Mouse (Mus musculus) kidney, postnatal 0 days (tissue): ENCODE results near the gene Tmigd3. TPM values are rescaled to one million over a fixed set of nuclear protein-coding genes. Genes with fewer than 3 reads are reported as not detected.

Experiments used
- ATAC-seq: fragments of 200-750 bp; cut with Nextera tagmentation; replicated peaks from 2 replicates; pipeline ENCODE4 v1.8.0; 2017; ENCODE audit warnings: low read depth, moderate number of reproducible peaks, moderate TSS enrichment, moderate library complexity; ENCODE audit not compliant: low FRiP score
- DNase-seq: peaks from one replicate; pipeline ENCODE4 v3.0.0-alpha.2; 2016; ENCODE audit warnings: low spot score
- H3K27ac ChIP-seq: fragments of 300-500 bp; sonication (generic); 2 replicates; pipeline ENCODE4 v1.5.1; 2014; ENCODE audit warnings: mild to moderate bottlenecking
- H3K27me3 ChIP-seq: fragments of 300-500 bp; sonication (generic); 2 replicates; pipeline ENCODE4 v1.6.1; 2014; ENCODE audit warnings: low read length, mixed read lengths; ENCODE audit not compliant: insufficient read depth
- H3K36me3 ChIP-seq: fragments of 300-500 bp; sonication (generic); 2 replicates; pipeline ENCODE4 v1.6.1; 2014; ENCODE audit warnings: low read length, mixed read lengths; ENCODE audit not compliant: insufficient read depth
- H3K4me1 ChIP-seq: fragments of 300-500 bp; sonication (generic); replicated peaks from 2 replicates; pipeline ENCODE4 v1.6.1; 2014; ENCODE audit warnings: antibody characterized with exemption, low read length, mixed read lengths; ENCODE audit not compliant: insufficient read depth
- H3K4me2 ChIP-seq: fragments of 300-500 bp; sonication (generic); 2 replicates; pipeline ENCODE4 v1.6.1; 2014; ENCODE audit warnings: mild to moderate bottlenecking, low read length, moderate library complexity, mixed read lengths
- H3K4me3 ChIP-seq: fragments of 300-500 bp; sonication (generic); replicated peaks from 2 replicates; pipeline ENCODE4 v1.5.1; 2014; ENCODE audit warnings: low read depth, low read length
- H3K9ac ChIP-seq: fragments of 300-500 bp; sonication (generic); 2 replicates; pipeline ENCODE4 v1.6.1; 2014; ENCODE audit warnings: low read depth, low read length
- H3K9me3 ChIP-seq: fragments of 300-500 bp; sonication (generic); replicated peaks from 2 replicates; pipeline ENCODE4 v1.6.1; 2016; ENCODE audit warnings: low read length, inconsistent platforms, mixed read lengths
- CTCF ChIP-seq: IDR thresholded peaks from 2 replicates; pipeline ENCODE4 v1.5.1; 2016; ENCODE audit warnings: antibody characterized with exemption, low read depth, mild to moderate bottlenecking, moderate library complexity
- WGBS: fragments of 180-500 bp; shearing (Covaris S2); extraction: QIAGEN DNeasy Blood & Tissue Kit; methylation state at CpG from one replicate; pipeline ENCODE4 v1.1.7; 2014; 5-methylcytosine and 5-hydroxymethylcytosine counted together
- polyA plus RNA-seq: library from polyadenylated mRNA; unstranded; fragments of >200 nt; fragmentation: Nextera tagmentation; extraction: Ambion mirVana; gene quantifications from 2 replicates; pipeline ENCODE4 v1.2.1, GENCODE M21; 2015

The Tmigd3 gene
- polyA plus RNA-seq, 1 experiment from 2014 or later = 0.18 TPM

DNA sequence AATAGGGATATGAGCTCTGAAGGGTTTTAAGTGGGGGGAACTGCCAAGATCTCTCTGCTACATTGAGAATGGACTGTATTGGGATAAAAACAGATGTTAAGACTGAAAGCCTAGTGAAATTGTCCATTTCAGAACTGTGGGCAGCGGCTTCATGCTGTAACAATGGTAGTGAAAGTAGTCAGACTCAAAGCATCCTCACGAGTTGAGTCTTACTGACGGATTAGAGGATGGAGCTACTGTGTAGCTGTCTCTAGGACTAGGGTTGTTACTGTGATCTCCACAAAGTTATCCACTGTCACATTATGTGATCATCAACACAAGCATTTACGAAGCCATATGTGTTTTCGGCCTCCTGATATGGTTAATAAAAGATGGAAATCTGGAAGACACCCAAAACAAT, 87.5 kb downstream of the Tmigd3 start:
- H3K27ac ChIP-seq = peak overlapping the region; percentile 97; the same call in 1 of the 2 replicates
- peaks cover 18% of the 10 kb centered on the region for H3K4me1 ChIP-seq
- peak overlapping the region; percentile 58 for H3K4me2 ChIP-seq
- H3K36me3 ChIP-seq = peaks cover 20% of the 10 kb centered on the region
- no peak for TF ChIP-seq CTCF
- no peaks in the 10 kb centered on the region for H3K9me3 ChIP-seq
- peak overlapping the region; percentile 80 for H3K4me3 ChIP-seq
- DNase-seq = peak; percentile 12
- H3K9ac ChIP-seq = peak overlapping the region; percentile 95
- no peak for ATAC-seq
- WGBS = 36% methylated on average over 5 of the region's 5 CpGs
- no peaks in the 10 kb centered on the region for H3K27me3 ChIP-seq

DNA sequence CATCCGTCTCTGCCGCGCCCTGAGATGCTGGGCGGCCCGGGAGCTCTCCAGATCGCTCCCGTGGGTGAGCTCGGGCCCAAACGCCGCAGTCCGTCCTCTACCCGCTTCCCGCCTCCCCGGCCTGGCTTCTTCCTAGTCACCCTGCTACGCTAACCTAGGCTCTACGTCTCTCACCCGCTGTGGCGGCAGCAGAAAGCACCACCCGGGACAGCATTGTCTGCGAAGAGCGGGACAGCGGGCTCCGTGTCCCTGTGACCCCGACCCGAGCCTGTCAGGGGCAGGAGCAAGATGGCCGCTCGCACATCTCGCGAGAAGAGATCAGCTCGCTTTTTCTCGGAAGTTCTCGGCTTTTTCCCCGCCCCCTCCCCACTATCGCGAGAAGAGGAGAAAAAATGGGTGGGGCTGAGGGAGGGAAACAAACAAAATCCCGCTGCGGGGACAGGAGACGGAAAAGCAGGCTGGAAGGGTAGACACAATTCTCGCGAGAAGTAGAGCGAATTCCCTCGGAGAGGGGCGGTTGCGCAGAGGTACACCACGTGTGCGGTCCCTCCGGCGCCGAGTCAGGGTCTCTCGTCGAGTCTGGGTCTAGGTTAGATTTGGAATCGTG, 88.4 kb downstream of the Tmigd3 start, which contains the start of gene Wdr77:
Gene Wdr77 (plus strand): TSS at position 396 of the 607 bp plus-strand sequence.
- peaks cover 24% of the 10 kb centered on the region for H3K36me3 ChIP-seq

DNA sequence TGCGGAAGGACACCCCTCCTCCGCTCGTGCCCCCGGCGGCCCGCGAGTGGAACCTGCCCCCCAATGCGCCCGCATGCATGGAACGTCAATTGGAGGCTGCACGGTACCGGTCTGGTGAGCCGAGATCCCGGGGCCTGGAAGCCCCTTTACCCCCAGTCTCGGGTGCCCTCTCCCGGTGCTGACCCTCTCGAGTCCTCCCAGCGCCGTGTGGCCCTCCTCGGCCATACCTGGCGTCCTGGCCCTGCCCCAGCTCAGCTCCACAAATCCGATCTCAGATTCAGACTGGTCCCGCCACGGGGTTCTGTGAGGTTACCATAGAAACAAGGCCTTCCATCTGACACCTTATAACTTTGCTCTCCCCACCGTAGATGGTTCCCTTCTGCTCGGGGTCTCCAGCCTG, 88.9 kb downstream of the Tmigd3 start:
- H3K4me3 ChIP-seq = peak overlapping the region; percentile 80
- H3K36me3 ChIP-seq = peaks cover 28% of the 10 kb centered on the region
- H3K4me2 ChIP-seq = peak overlapping the region; percentile 88
- H3K4me1 ChIP-seq = peaks cover 18% of the 10 kb centered on the region
- ATAC-seq = peak; percentile 67; the same call in 1 of the 2 replicates
- no peak for TF ChIP-seq CTCF
- 1% methylated on average over 26 of the region's 26 CpGs for WGBS
- H3K9ac ChIP-seq = peak overlapping the region; percentile 95
- H3K9me3 ChIP-seq = no peaks in the 10 kb centered on the region
- peak overlapping the region; percentile 77 for H3K27ac ChIP-seq
- peak; percentile 55 for DNase-seq
- H3K27me3 ChIP-seq = no peaks in the 10 kb centered on the region

More for the DNA sequence above, 88.4 kb downstream of the Tmigd3 start, which contains the start of gene Wdr77:
- Histone ChIP-seq H3K4me1 (peaks cover 18% of the 10 kb centered on the region), H3K9ac (peak within 1 kb of the TSS; percentile 95), H3K27ac (peak within 1 kb of the TSS; percentile 97), H3K9me3 (no peaks in the 10 kb centered on the region), H3K4me3 (peak within 1 kb of the TSS; percentile 80), H3K4me2 (peak within 1 kb of the TSS; percentile 88), H3K27me3 (no peaks in the 10 kb centered on the region)
- ATAC-seq (peak; percentile 97), DNase-seq (peak; percentile 100)
- no peak for TF ChIP-seq CTCF
- under 1% methylated on average over 52 of the region's 52 CpGs for WGBS

DNA sequence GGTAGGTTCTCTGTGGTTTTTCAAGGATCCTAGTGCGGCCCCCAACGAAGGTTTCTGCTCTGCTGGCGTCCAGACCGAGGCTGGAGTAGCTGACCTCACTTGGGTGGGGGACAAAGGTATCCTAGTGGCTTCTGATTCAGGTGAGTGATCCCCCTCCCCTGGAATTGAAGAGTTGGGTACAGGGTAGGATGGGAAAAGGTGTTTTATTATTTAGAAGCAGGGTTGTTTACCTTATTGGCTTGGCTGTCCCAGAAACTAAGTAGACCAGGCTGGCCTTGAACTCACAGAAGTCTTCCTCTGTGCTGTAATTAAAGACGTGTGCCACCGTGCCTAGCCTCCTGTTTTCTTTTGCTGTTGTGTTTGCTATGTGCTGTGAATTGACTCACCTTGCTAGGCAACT, 89.3 kb downstream of the Tmigd3 start, which contains the start of gene Atp5f1:
Gene Atp5f1 (minus strand): TSS at position 101 of the 400 bp plus-strand sequence.
- Histone ChIP-seq H3K27ac (peak within 1 kb of the TSS; percentile 97), H3K27me3 (no peaks in the 10 kb centered on the region), H3K4me2 (peak within 1 kb of the TSS; percentile 88), H3K9me3 (no peaks in the 10 kb centered on the region), H3K36me3 (peaks cover 29% of the 10 kb centered on the region), H3K4me3 (peak within 1 kb of the TSS; percentile 80), H3K9ac (peak within 1 kb of the TSS; percentile 95), H3K4me1 (peaks cover 18% of the 10 kb centered on the region)
- TF ChIP-seq CTCF = no peak
- 2% methylated on average over 6 of the region's 6 CpGs for WGBS
- DNase-seq (no peak), ATAC-seq (no peak)

DNA sequence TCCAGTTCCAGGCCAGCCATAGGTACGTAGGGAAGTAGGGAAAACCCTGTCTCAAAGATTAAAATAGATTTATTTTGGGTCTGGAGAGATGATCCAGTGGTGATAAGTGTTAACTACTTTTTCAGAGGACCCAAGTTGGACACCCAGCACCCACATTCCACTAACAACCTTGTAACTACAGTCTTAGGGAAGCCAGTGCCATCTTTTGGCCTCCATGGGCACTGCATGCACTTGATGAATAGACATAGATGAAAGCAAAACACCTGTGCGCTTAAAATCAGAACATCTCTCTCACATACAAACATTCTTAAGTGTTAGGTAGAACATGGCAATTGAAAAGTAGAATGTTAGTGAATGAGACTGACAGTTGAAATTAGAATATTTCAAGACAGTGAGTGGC, 90.0 kb downstream of the Tmigd3 start:
- no peak for DNase-seq

DNA sequence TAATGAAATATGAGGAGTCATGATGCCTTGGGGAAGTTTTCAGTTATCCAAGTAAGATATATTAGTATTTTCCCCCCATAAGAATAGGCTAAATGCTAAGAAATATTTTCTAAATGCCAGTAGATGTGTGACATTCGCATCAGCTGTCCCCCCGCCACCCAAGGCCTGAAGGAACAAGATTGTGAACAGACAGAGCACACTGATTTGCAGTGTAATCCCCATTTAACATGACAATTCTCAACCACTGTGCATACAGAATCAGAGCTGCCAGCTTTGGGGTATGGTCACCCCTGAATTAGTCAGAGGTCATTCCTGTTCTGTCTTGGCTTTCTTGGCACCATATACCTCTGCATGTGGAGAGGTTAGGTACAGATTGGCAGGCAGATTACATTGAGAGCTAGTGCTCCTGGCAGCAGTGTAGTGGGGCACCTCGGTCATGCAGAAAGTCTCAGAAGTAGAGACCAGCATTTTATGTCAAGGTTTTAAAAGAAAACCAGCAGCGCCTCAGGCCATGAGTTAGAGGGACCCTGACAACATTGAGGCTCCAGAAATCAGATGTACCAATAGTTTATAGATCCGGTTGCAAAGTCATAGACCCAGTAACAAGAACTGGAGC, 101.2 kb downstream of the Tmigd3 start:
- WGBS = 81% methylated on average over 5 of the region's 5 CpGs
- Histone ChIP-seq H3K27ac (no peak overlapping the region), H3K4me1 (no peaks in the 10 kb centered on the region), H3K27me3 (no peaks in the 10 kb centered on the region), H3K9me3 (no peaks in the 10 kb centered on the region), H3K36me3 (peaks cover 22% of the 10 kb centered on the region), H3K4me3 (no peak overlapping the region), H3K4me2 (no peak overlapping the region), H3K9ac (no peak overlapping the region)
- ATAC-seq (no peak), DNase-seq (no peak)
- TF ChIP-seq CTCF = no peak

More for the DNA sequence above, 90.0 kb downstream of the Tmigd3 start:
- H3K9ac ChIP-seq = 0 out of 2 replicates have a peak overlapping the region, but pooled peaks have one; percentile 95
- no peaks in the 10 kb centered on the region for H3K9me3 ChIP-seq
- peak; percentile 48 for TF ChIP-seq CTCF
- no peak for ATAC-seq
- 99% methylated on average over 2 of the region's 2 CpGs for WGBS
- H3K27ac ChIP-seq = no peak overlapping the region
- H3K27me3 ChIP-seq = no peaks in the 10 kb centered on the region
- peaks cover 18% of the 10 kb centered on the region for H3K4me1 ChIP-seq
- peaks cover 33% of the 10 kb centered on the region for H3K36me3 ChIP-seq
- no peak overlapping the region; the same call in 1 of the 2 replicates for H3K4me3 ChIP-seq
- H3K4me2 ChIP-seq = no peak overlapping the region
